Mouse (Mus musculus) liver, adult 2 months (tissue): Measurements from ENCODE around the gene Rdh9. TPM values are rescaled to one million over a fixed set of nuclear protein-coding genes. Genes with fewer than 3 reads are reported as not detected.

Source experiments
- DNase-seq: peaks from one replicate; pipeline ENCODE4 v3.0.0-alpha.2; 2011; ENCODE audit warnings: low read depth, low spot score; ENCODE audit errors: extremely low read depth
- H3K27ac ChIP-seq: fragments of 200-500 bp; replicated peaks from 2 replicates; pipeline ENCODE4 v1.5.1; 2012; ENCODE audit warnings: low read depth, mild to moderate bottlenecking, control low read depth, inconsistent platforms, low read length; ENCODE audit not compliant: insufficient read depth
- H3K27me3 ChIP-seq: fragments of 200-500 bp; 2 replicates; pipeline ENCODE4 v1.6.1; 2012; ENCODE audit warnings: mild to moderate bottlenecking, moderate library complexity, low read length, inconsistent platforms; ENCODE audit not compliant: control insufficient read depth, insufficient read depth
- H3K36me3 ChIP-seq: fragments of 200-500 bp; 2 replicates; pipeline ENCODE4 v1.6.1; 2012; ENCODE audit warnings: low read length, inconsistent platforms; ENCODE audit not compliant: control insufficient read depth, insufficient read depth
- H3K4me1 ChIP-seq: fragments of 200-500 bp; 2 replicates; pipeline ENCODE4 v1.6.1; 2011; ENCODE audit warnings: low read length; ENCODE audit not compliant: control insufficient read depth, insufficient read depth
- H3K4me3 ChIP-seq: fragments of 200-500 bp; 2 replicates; pipeline ENCODE4 v1.5.1; 2011; ENCODE audit warnings: low read depth, mild to moderate bottlenecking, control low read depth, low read length, moderate library complexity; ENCODE audit not compliant: insufficient read depth
- H3K79me2 ChIP-seq: fragments of 200-500 bp; 2 replicates; pipeline ENCODE4 v1.6.1; 2012; ENCODE audit warnings: inconsistent platforms, mild to moderate bottlenecking, low read length, moderate library complexity; ENCODE audit not compliant: control insufficient read depth, insufficient read depth
- H3K9ac ChIP-seq: fragments of 200-500 bp; 2 replicates; pipeline ENCODE4 v1.6.1; 2012; ENCODE audit warnings: low read depth, mild to moderate bottlenecking, control low read depth, inconsistent platforms, low read length
- CTCF ChIP-seq: fragments of 200-500 bp; IDR thresholded peaks from 2 replicates; pipeline ENCODE4 v1.5.1; 2011; ENCODE audit warnings: low read depth, low read length, control low read depth
- POLR2A ChIP-seq: fragments of 200-500 bp; IDR thresholded peaks from 2 replicates; pipeline ENCODE4 v1.6.1; 2011; ENCODE audit warnings: low read length, control low read depth; ENCODE audit not compliant: insufficient read depth; ENCODE audit errors: extremely low read depth
- WGBS: fragments of 180-500 bp; shearing (Covaris S2); methylation state at CpG from one replicate; pipeline ENCODE4 v1.1.7; 2018; 5-methylcytosine and 5-hydroxymethylcytosine counted together
- polyA plus RNA-seq: library from polyadenylated mRNA; depleted of rRNA; stranded (reverse); fragments of >200 nt; gene quantifications from 2 replicates; pipeline ENCODE4 v1.2.3, GENCODE M21; 2012
- total RNA-seq: library from RNA; depleted of rRNA; stranded (reverse); fragments of >200 nt; gene quantifications from 2 replicates; pipeline ENCODE4 v1.2.3, GENCODE M21; 2014

Rdh9 gene
- total and polyA plus RNA-seq, 2 experiments: 54.4 to 121 TPM

- no peak overlapping the region for H3K4me3 ChIP-seq
- 75% methylated on average over 2 of the region's 2 CpGs for WGBS
- no peak overlapping the region for H3K9ac ChIP-seq
- H3K27ac ChIP-seq: peak overlapping the region; percentile 22
- DNase-seq: no peak
- no peaks in the 10 kb centered on the region for H3K36me3 ChIP-seq
- peaks cover 15% of the 10 kb centered on the region for H3K4me1 ChIP-seq
- peaks cover 8% of the 10 kb centered on the region for H3K79me2 ChIP-seq
- TF ChIP-seq POLR2A (no peak), CTCF (no peak)
- H3K27me3 ChIP-seq: no peaks in the 10 kb centered on the region
Observed at GRCm38 (mm10) chr10:127736266-127736665, 39.9 kb upstream of the Rdh9 start.

- peaks cover 18% of the 10 kb centered on the region for H3K4me1 ChIP-seq
- H3K36me3 ChIP-seq: peaks cover 5% of the 10 kb centered on the region; the same call in 1 of the 2 replicates
- 15% methylated on average over 4 of the region's 4 CpGs for WGBS
- peak; percentile 91 for DNase-seq
- H3K27me3 ChIP-seq: no peaks in the 10 kb centered on the region
- peaks cover 14% of the 10 kb centered on the region for H3K79me2 ChIP-seq
- H3K9ac ChIP-seq: no peak overlapping the region
- H3K4me3 ChIP-seq: no peak overlapping the region
- H3K27ac ChIP-seq: peak overlapping the region; percentile 67
- TF ChIP-seq POLR2A: no peak
- no peak for TF ChIP-seq CTCF
Observed at GRCm38 (mm10) chr10:127736916-127737315, 39.3 kb upstream of the Rdh9 start.

- peaks cover 20% of the 10 kb centered on the region for H3K79me2 ChIP-seq
- peak overlapping the region; percentile 41 for H3K27ac ChIP-seq
- 0 out of 2 replicates have a peak overlapping the region, but pooled peaks have one; percentile 1 for H3K9ac ChIP-seq
- TF ChIP-seq POLR2A (no peak), CTCF (no peak)
- H3K27me3 ChIP-seq: no peaks in the 10 kb centered on the region
- H3K36me3 ChIP-seq: peaks cover 7% of the 10 kb centered on the region; the same call in 1 of the 2 replicates
- peaks cover 18% of the 10 kb centered on the region for H3K4me1 ChIP-seq
- WGBS: 29% methylated on average over 2 of the region's 2 CpGs
- no peak overlapping the region for H3K4me3 ChIP-seq
- no peak for DNase-seq
Observed at GRCm38 (mm10) chr10:127737552-127737951, 38.6 kb upstream of the Rdh9 start.

GRCm38 (mm10) chr10:127738151-127738882 lies 37.9 kb upstream of the Rdh9 start:
- Histone ChIP-seq H3K9ac (peak overlapping the region; percentile 32), H3K79me2 (peaks cover 28% of the 10 kb centered on the region), H3K4me3 (no peak overlapping the region), H3K36me3 (peaks cover 11% of the 10 kb centered on the region), H3K27ac (peak overlapping the region; percentile 98), H3K27me3 (no peaks in the 10 kb centered on the region), H3K4me1 (peaks cover 18% of the 10 kb centered on the region)
- TF ChIP-seq CTCF (peak; percentile 54), POLR2A (0 out of 2 replicates have a peak, but pooled peaks have one; percentile 23)
- peak; percentile 99 for DNase-seq
- 6% methylated on average over 13 of the region's 13 CpGs for WGBS

- no peak for DNase-seq
- Histone ChIP-seq H3K27ac (peak within 1 kb of the TSS; percentile 98), H3K36me3 (peaks cover 20% of the 10 kb centered on the region), H3K9ac (peak within 1 kb of the TSS; percentile 100), H3K79me2 (peaks cover 35% of the 10 kb centered on the region), H3K4me1 (peaks cover 24% of the 10 kb centered on the region), H3K27me3 (no peaks in the 10 kb centered on the region), H3K4me3 (peak within 1 kb of the TSS; percentile 96)
- WGBS: 1% methylated on average over 48 of the region's 61 CpGs
- peak; percentile 61 for TF ChIP-seq CTCF
- TF ChIP-seq POLR2A: 0 out of 2 replicates have a peak, but pooled peaks have one; percentile 5
Observed at GRCm38 (mm10) chr10:127739083-127739660, 37.0 kb upstream of the Rdh9 start, which contains the start of gene Zbtb39. TSS of gene Zbtb39 (plus strand) at chr10:127739538.
